Mouse (Mus musculus) spleen, postnatal 0 days (tissue): ENCODE measurements around the gene Ap1s2. TPM values are rescaled to one million over a fixed set of nuclear protein-coding genes. Genes with fewer than 3 reads are reported as not detected.

Experiments
- polyA plus RNA-seq: library from polyadenylated mRNA; unstranded; fragments of >200 nt; fragmentation: Nextera tagmentation; extraction: Ambion mirVana; gene quantifications from 2 replicates; pipeline ENCODE4 v1.2.1, GENCODE M21; 2015

Gene Ap1s2
- polyA plus RNA-seq, result 9.8 and 13.2 TPM in 2 replicates

DNA sequence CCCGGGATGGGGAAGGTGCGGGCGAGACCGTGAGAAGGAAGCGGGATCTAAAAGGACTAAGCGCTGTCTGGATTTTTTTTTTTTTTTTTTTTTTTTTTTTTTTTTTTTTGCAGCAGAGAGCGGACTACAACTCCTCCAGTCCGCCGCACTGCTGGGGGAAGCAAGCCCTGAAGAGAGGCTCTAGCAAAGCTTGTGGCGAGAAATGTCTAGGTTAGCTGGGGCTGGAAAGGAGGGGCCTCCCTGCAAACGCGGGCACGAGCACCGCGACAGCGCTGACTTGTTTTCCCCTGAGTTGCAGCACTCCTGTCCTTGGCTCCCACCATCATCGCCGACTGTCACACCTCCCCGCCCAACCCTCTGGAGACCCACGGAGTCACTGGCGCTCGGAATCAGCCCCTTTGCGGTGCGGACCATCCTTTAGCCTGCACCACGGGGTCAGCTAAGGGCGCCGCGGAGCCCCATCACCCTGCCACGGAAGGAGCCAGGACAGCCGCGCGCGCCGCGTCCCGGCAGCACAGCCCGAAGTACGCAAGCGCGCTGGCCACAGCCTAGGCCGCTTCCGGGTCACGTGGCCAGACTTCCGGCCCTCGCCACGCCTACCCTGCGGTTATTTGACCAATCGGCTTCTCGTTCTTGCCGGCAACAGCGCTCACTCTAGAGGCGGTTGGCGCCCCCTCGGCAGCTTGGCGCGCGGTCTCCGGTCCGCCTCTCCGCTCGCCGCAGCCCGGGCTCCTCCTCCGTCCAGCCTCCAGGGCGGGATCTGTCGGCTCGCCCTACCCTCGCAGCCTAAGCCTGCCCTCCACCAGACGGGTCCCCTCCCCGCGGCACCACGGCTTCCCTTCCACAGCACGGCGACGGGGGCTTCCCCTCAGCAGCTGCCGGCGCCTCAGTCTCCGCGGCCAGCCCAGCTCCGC is at the start of gene Ap1s2:
Gene Ap1s2 (plus strand): TSS at position 681 of the 914 bp plus-strand sequence.

DNA sequence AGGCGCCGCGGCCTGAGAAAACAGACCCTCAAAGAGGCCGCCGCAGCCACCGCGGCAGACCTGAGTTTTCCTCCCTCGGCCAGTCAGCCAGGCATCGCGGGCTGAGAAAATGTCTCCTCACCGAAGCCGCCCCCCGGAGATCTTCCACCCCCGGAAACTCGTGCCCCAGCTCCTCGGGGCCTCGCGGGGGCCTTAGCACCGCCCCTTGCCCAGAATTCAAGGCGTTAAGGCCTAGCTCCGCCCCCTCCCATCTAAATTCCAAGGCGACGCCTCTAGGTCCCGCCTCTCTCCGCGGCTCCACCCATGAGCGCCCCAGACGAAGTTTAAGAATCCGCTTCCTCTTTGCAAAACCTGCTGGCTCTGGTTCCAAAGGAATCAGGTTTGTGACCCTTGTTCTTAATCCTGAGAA is 49.7 kb downstream of the Ap1s2 start, which contains the start of gene Zrsr2:
Gene Zrsr2 (minus strand): TSS at position 195 of the 409 bp plus-strand sequence.

Other genes starting within 250 kb of the Ap1s2 start
- gene Rnf138rt1, start 147.7 kb upstream of the Ap1s2 start, polyA plus RNA-seq, result not detected in 2 replicates
- 37.8 and 38.4 TPM in 2 replicates for gene Zrsr2, start 49.6 kb downstream of the Ap1s2 start, polyA plus RNA-seq
- gene Car5b, start 119.0 kb downstream of the Ap1s2 start, polyA plus RNA-seq, result 0.24 and 0.42 TPM in 2 replicates
- gene Siah1b, start 167.5 kb downstream of the Ap1s2 start, polyA plus RNA-seq, result 16.1 and 17.3 TPM in 2 replicates
- 0.16 TPM in 1 of 2 replicates, not detected in the other for gene Cltrn, start 179.8 kb downstream of the Ap1s2 start, polyA plus RNA-seq
- 0.40 and 0.41 TPM in 2 replicates for gene Ace2, start 230.3 kb downstream of the Ap1s2 start, polyA plus RNA-seq